8 mouse cellular contexts compared by ENCODE assay signal in the genomic region with DNA sequence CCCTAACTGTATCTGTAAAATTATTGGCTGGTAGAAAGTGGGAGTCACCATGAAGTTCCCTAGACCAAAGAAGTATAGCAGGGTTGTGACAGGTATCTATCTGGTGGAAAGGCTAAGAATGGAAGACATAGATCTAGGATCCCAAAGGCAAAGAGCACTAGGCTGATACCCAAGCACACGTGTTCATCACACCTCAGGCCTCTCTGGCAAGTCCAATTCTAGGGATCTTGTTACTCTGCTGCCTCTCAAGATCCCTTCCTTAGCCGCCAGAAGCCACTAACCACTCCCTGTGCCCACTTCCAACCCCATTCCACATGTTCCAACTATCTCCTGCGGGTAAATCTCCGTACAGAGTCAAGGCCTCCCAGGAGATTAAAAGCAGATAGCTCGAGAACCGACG. TPM values are rescaled to one million over a fixed set of nuclear protein-coding genes. Genes with fewer than 3 reads are reported as not detected.
DNase-seq lines count a peak whose midpoint lies in the region; ATAC-seq and TF ChIP-seq lines count a peak whose summit lies in the region.

No protein-coding gene starts in this region.

- peak overlapping the region; percentile 87 for H3K4me3 ChIP-seq in cerebellum, adult 2 months (replicated peaks; ENCODE audit: insufficient read depth, low read depth, low read length)
- H3K4me3 ChIP-seq in neural tube, embryonic 11.5 days (ENCODE audit: low read depth, low read length): peak overlapping the region; percentile 87
- peak overlapping the region; percentile 96 for H3K4me3 ChIP-seq in hindbrain, embryonic 15.5 days
- H3K4me3 ChIP-seq in neural tube, embryonic 12.5 days: peak overlapping the region; percentile 92

- H3K9ac ChIP-seq in neural tube, embryonic 11.5 days (ENCODE audit: low read length): peak overlapping the region; percentile 89
- H3K9ac ChIP-seq in hindbrain, embryonic 15.5 days: peak overlapping the region; percentile 90
- H3K9ac ChIP-seq in neural tube, embryonic 12.5 days: peak overlapping the region; percentile 84

- no peaks in the 10 kb centered on the region for H3K9me3 ChIP-seq in neural tube, embryonic 11.5 days (ENCODE audit: control insufficient read depth, low read length)
- H3K9me3 ChIP-seq in hindbrain, embryonic 15.5 days: no peaks in the 10 kb centered on the region
- H3K9me3 ChIP-seq in neural tube, embryonic 12.5 days: no peaks in the 10 kb centered on the region

- peaks cover 25% of the 10 kb centered on the region for H3K36me3 ChIP-seq in neural tube, embryonic 11.5 days (ENCODE audit: control insufficient read depth, insufficient read depth, low read length)
- H3K36me3 ChIP-seq in hindbrain, embryonic 15.5 days: peaks cover 35% of the 10 kb centered on the region
- peaks cover 39% of the 10 kb centered on the region for H3K36me3 ChIP-seq in neural tube, embryonic 12.5 days

- peak overlapping the region; percentile 57 for H3K27ac ChIP-seq in cerebellum, adult 2 months (ENCODE audit: insufficient read depth, low read length)
- peak overlapping the region; percentile 94; the same call in 1 of the 2 replicates for H3K27ac ChIP-seq in neural tube, embryonic 11.5 days (ENCODE audit: low read depth, low read length)
- H3K27ac ChIP-seq in hindbrain, embryonic 15.5 days (replicated peaks): peak overlapping the region; percentile 98
- H3K27ac ChIP-seq in neural tube, embryonic 12.5 days: no peak overlapping the region

- ATAC-seq in neural tube, embryonic 11.5 days (ENCODE audit: insufficient read depth, low FRiP score, low TSS enrichment): no peak
- no peak for ATAC-seq in hindbrain, embryonic 15.5 days (ENCODE audit: low FRiP score, low read depth)
- no peak for ATAC-seq in neural tube, embryonic 12.5 days (ENCODE audit: low FRiP score, low read depth)

- no peak for DNase-seq in cerebellum, adult 2 months
- DNase-seq in cerebellum, postnatal 14 days: no peak
- DNase-seq in neural tube, embryonic 11.5 days (ENCODE audit: low spot score): no peak
- DNase-seq in neural tube, embryonic 10.5 days (ENCODE audit: extremely low spot score, low spot score): no peak
- DNase-seq in urinary bladder, postnatal 25 days (ENCODE audit: low spot score): no peak
- DNase-seq in frontal cortex, postnatal 10 days (ENCODE audit: low spot score in 2 of 2): no peak

- peaks cover 3% of the 10 kb centered on the region; the same call in 1 of the 2 replicates for H3K4me1 ChIP-seq in cerebellum, adult 2 months (ENCODE audit: control insufficient read depth, insufficient read depth, low read length)
- peaks cover 11% of the 10 kb centered on the region; the same call in 1 of the 2 replicates for H3K4me1 ChIP-seq in neural tube, embryonic 11.5 days (ENCODE audit: control insufficient read depth, insufficient read depth, low read length)
- H3K4me1 ChIP-seq in hindbrain, embryonic 15.5 days (replicated peaks): peaks cover 28% of the 10 kb centered on the region
- H3K4me1 ChIP-seq in neural tube, embryonic 12.5 days: peaks cover 20% of the 10 kb centered on the region

- TF ChIP-seq POLR2A in cerebellum, adult 2 months (IDR thresholded peaks at IDR 0.05; ENCODE audit: borderline replicate concordance, insufficient read depth, low read length): no peak

- TF ChIP-seq CTCF in cerebellum, adult 2 months (IDR thresholded peaks at IDR 0.05; ENCODE audit: borderline replicate concordance, insufficient read depth, low read depth, low read length): no peak

- under 1% methylated on average over 7 of the region's 7 CpGs for WGBS in cerebellum, adult 2 months
- WGBS in neural tube, embryonic 11.5 days: under 1% methylated on average over 7 of the region's 7 CpGs
- under 1% methylated on average over 7 of the region's 7 CpGs for WGBS in hindbrain, embryonic 15.5 days
- 2% methylated on average over 7 of the region's 7 CpGs for WGBS in neural tube, embryonic 12.5 days

- H3K4me2 ChIP-seq in neural tube, embryonic 11.5 days (ENCODE audit: low read depth): peak overlapping the region; percentile 93
- peak overlapping the region; percentile 94 for H3K4me2 ChIP-seq in hindbrain, embryonic 15.5 days
- peak overlapping the region; percentile 92 for H3K4me2 ChIP-seq in neural tube, embryonic 12.5 days (replicated peaks)

- no peaks in the 10 kb centered on the region for H3K27me3 ChIP-seq in cerebellum, adult 2 months (ENCODE audit: control insufficient read depth, insufficient read depth, low read length)
- no peaks in the 10 kb centered on the region for H3K27me3 ChIP-seq in neural tube, embryonic 11.5 days (ENCODE audit: control insufficient read depth, insufficient read depth, low read length)
- no peaks in the 10 kb centered on the region for H3K27me3 ChIP-seq in hindbrain, embryonic 15.5 days
- H3K27me3 ChIP-seq in neural tube, embryonic 12.5 days (replicated peaks): no peaks in the 10 kb centered on the region

RNA-seq across cellular contexts. Expression of a gene that starts 1.1 kb away (rescaled TPM):
- 117 and 127 TPM in 2 replicates for polyA plus RNA-seq in cerebellum, adult 2 months (2012; rRNA removed)
- 50.6 and 51.8 TPM in 2 replicates for polyA plus RNA-seq in neural tube, embryonic 11.5 days (2014; fragmentation: Nextera tagmentation; extraction: Ambion mirVana)
- polyA plus RNA-seq in hindbrain, embryonic 15.5 days (2015; fragmentation: Nextera tagmentation; extraction: Ambion mirVana): 102 and 106 TPM in 2 replicates
- polyA plus RNA-seq in neural tube, embryonic 12.5 days (2016; fragmentation: Nextera tagmentation; extraction: Ambion mirVana): 124 and 126 TPM in 2 replicates

RNA-seq across cellular contexts. Expression of a gene that starts 30.5 kb away (rescaled TPM):
- polyA plus RNA-seq in cerebellum, adult 2 months (2012; rRNA removed): 279 and 287 TPM in 2 replicates
- polyA plus RNA-seq in neural tube, embryonic 11.5 days (2014; fragmentation: Nextera tagmentation; extraction: Ambion mirVana): 73.2 and 81.3 TPM in 2 replicates
- polyA plus RNA-seq in hindbrain, embryonic 15.5 days (2015; fragmentation: Nextera tagmentation; extraction: Ambion mirVana): 161 and 171 TPM in 2 replicates
- 135 and 136 TPM in 2 replicates for polyA plus RNA-seq in neural tube, embryonic 12.5 days (2016; fragmentation: Nextera tagmentation; extraction: Ambion mirVana)

RNA-seq across cellular contexts. Expression of a gene that starts 35.4 kb away (rescaled TPM):
- polyA plus RNA-seq in cerebellum, adult 2 months (2012; rRNA removed): 54.5 and 55.0 TPM in 2 replicates
- polyA plus RNA-seq in neural tube, embryonic 11.5 days (2014; fragmentation: Nextera tagmentation; extraction: Ambion mirVana): 114 and 115 TPM in 2 replicates
- polyA plus RNA-seq in hindbrain, embryonic 15.5 days (2015; fragmentation: Nextera tagmentation; extraction: Ambion mirVana): 83.0 and 91.5 TPM in 2 replicates
- 105 and 112 TPM in 2 replicates for polyA plus RNA-seq in neural tube, embryonic 12.5 days (2016; fragmentation: Nextera tagmentation; extraction: Ambion mirVana)
